Mouse (Mus musculus) brain, embryonic 14.5 days (tissue): ENCODE data around the gene Snrpf. TPM values are rescaled to one million over a fixed set of nuclear protein-coding genes. Genes with fewer than 3 reads are reported as not detected.

Source experiments
- DNase-seq: peaks from one replicate; pipeline ENCODE4 v3.0.0-alpha.2; 2011; ENCODE audit warnings: low read depth
- CTCF ChIP-seq: fragments of 200-500 bp; IDR thresholded peaks from 2 replicates; pipeline ENCODE4 v1.5.1; 2012; ENCODE audit warnings: inconsistent platforms, mild to moderate bottlenecking, moderate library complexity, borderline replicate concordance; ENCODE audit not compliant: insufficient read depth, insufficient read length; ENCODE audit errors: extremely low read depth
- POLR2A ChIP-seq: fragments of 200-500 bp; IDR thresholded peaks from 2 replicates; pipeline ENCODE4 v1.6.1; 2012; ENCODE audit warnings: mild to moderate bottlenecking, inconsistent platforms, borderline replicate concordance; ENCODE audit not compliant: poor library complexity, insufficient read depth, insufficient read length, severe bottlenecking; ENCODE audit errors: extremely low read depth
- polyA plus RNA-seq: library from polyadenylated mRNA; depleted of rRNA; stranded (reverse); fragments of >200 nt; gene quantifications from 2 replicates; pipeline ENCODE4 v1.2.3, GENCODE M21; 2012; rRNA removed

The Snrpf gene
- 98.9 and 145 TPM in 2 replicates for polyA plus RNA-seq

GRCm38 (mm10) chr10:93589281-93589848 is at the start of gene Snrpf:
Snrpf (minus strand) TSS chr10:93589706.
- peak; percentile 57 for TF ChIP-seq POLR2A
- no peak for TF ChIP-seq CTCF
- DNase-seq: peak; percentile 98

GRCm38 (mm10) chr10:93635941-93636340 is 46.4 kb upstream of the Snrpf start:
- DNase-seq: peak; percentile 59
- TF ChIP-seq CTCF (no peak), POLR2A (no peak)

- no peak for DNase-seq
- no peak for TF ChIP-seq CTCF
- TF ChIP-seq POLR2A: no peak
These were observed 44.5 kb upstream of the Snrpf start for GRCm38 (mm10) chr10:93633971-93634370.

GRCm38 (mm10) chr10:93633563-93633962 is 44.1 kb upstream of the Snrpf start:
- peak; percentile 86 for DNase-seq
- TF ChIP-seq POLR2A (no peak), CTCF (no peak)

GRCm38 (mm10) chr10:93632086-93632485 is 42.6 kb upstream of the Snrpf start:
- TF ChIP-seq CTCF (no peak), POLR2A (no peak)
- no peak for DNase-seq

GRCm38 (mm10) chr10:93630310-93630709 is 40.8 kb upstream of the Snrpf start:
- TF ChIP-seq CTCF (no peak), POLR2A (no peak)
- no peak for DNase-seq

- TF ChIP-seq POLR2A (no peak), CTCF (no peak)
- no peak for DNase-seq
These were observed 34.6 kb upstream of the Snrpf start for GRCm38 (mm10) chr10:93624151-93624550.

GRCm38 (mm10) chr10:93623725-93624124 is 34.2 kb upstream of the Snrpf start:
- no peak for DNase-seq
- no peak for TF ChIP-seq POLR2A
- no peak for TF ChIP-seq CTCF

- DNase-seq: no peak
- no peak for TF ChIP-seq POLR2A
- TF ChIP-seq CTCF: no peak
These were observed 31.1 kb upstream of the Snrpf start for GRCm38 (mm10) chr10:93620438-93621179.

- no peak for DNase-seq
- TF ChIP-seq CTCF: no peak
- no peak for TF ChIP-seq POLR2A
These were observed 25.3 kb upstream of the Snrpf start for GRCm38 (mm10) chr10:93614850-93615249.

- TF ChIP-seq CTCF: peak; percentile 86
- no peak for TF ChIP-seq POLR2A
- peak; percentile 78 for DNase-seq
These were observed 22.0 kb upstream of the Snrpf start for GRCm38 (mm10) chr10:93611419-93612007.
